Mouse (Mus musculus) E14TG2a.4 (cell line): ENCODE data around the gene Trpm7.

ENCODE experiments used
- CTCF ChIP-seq: conservative IDR thresholded peaks from 2 replicates; pipeline ENCODE4 v1.5.1; 2014; ENCODE audit warnings: low read length
- NANOG ChIP-seq: IDR thresholded peaks from 2 replicates; pipeline ENCODE4 v1.6.1; 2014; ENCODE audit warnings: borderline replicate concordance, low read length, mixed read lengths
- POU5F1 ChIP-seq: IDR thresholded peaks from 2 replicates; pipeline ENCODE4 v1.6.1; 2014; ENCODE audit warnings: low read length, borderline replicate concordance

- TF ChIP-seq CTCF (no peak), NANOG (no peak), POU5F1 (peak; percentile 97)
Measured at GRCm38 (mm10) chr2:126894245-126894644, 18.2 kb upstream of the Trpm7 start.
